Mouse (Mus musculus): Measurements from ENCODE around the gene Usp15.

The Usp15 gene

DNA sequence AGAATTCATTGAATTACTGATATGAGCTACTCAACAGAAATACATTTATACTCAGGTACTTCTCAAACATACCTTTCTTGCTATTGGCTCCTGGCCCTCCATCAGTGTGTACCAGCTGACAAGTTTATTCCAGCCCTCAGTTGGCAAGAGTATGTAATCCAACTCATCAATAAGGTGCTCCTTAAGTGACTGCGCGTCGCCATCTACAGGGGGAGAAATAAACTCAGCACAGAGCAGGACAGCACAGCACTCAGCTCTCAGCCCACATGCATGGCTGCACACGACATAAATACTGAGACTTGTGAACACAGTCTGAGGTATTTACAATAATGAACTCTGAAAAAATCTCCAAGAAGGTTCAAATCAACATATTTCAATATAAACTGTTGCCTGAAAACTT lies 21.0 kb downstream of the Usp15 start:
- DNase-seq (ENCODE audit: low spot score) = no peak

- no peak for DNase-seq (ENCODE audit: low spot score)
Observed at GRCm38 (mm10) chr10:123170898-123171297, 25.9 kb downstream of the Usp15 start.

GRCm38 (mm10) chr10:123165542-123165941 lies 31.3 kb downstream of the Usp15 start:
- no peak for DNase-seq (ENCODE audit: low spot score)

DNA sequence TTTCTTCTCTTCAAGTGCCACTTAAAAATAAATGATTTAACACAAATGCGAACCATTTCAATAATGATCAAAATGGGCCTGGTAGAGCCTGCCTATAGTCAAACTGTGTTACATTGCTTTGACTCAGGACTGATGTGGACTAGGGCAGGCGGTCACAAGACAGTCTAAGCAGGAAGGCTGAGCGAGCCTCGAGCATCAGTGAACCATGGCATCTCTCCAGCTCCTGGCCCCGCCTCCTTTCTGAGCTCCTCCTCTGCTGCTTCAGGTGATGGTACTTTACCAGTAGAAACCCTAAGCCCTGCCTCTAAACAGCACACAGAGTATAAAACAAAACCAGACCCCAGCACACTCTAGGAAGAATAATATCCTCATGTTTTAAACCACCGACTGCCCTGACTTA lies 36.3 kb downstream of the Usp15 start:
- DNase-seq (ENCODE audit: low spot score) = no peak

- DNase-seq (ENCODE audit: low spot score) = no peak
Observed at GRCm38 (mm10) chr10:123159316-123159715, 37.5 kb downstream of the Usp15 start.

- peak; percentile 56 for DNase-seq (ENCODE audit: low spot score)
Observed at GRCm38 (mm10) chr10:123156392-123156791, 40.4 kb downstream of the Usp15 start.

DNA sequence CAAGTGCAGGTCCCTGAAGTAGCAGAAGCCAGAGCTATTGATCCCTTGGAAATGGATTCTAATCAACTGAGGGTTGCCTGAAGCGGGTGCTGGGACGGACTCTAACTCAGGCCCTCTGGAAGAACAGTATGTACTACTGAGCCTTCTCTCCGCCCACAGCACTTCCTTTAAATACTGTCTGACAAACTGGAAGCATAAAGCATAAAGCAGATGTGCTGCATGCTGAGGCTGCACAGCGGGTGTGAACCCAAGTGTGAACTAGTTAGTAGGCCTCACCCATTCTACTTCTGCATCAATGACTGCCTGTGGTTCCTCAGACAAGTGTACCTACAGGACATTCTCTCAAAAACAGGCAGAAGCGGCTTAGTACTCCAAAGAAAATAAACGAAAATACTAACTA lies 41.0 kb downstream of the Usp15 start:
- no peak for DNase-seq (ENCODE audit: low spot score)

DNA sequence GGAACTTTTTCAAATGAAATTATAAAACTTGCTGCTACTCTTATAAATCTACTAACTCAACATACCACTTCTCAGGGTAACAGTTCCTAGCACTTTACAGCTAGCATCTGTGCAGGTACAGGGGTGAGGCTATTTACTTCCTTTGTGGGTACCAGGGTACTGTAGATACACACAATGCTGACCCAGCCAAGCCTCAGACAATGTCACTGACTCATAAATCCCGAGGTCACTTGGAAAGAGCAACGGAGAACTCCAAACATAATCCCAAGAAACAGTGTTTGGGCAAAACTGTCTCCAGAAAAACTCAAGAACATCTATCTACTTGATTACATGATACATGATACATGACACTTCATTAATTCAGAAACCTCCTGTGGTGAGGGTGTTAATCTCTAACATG lies 43.5 kb downstream of the Usp15 start:
- no peak for DNase-seq (ENCODE audit: low spot score)

DNA sequence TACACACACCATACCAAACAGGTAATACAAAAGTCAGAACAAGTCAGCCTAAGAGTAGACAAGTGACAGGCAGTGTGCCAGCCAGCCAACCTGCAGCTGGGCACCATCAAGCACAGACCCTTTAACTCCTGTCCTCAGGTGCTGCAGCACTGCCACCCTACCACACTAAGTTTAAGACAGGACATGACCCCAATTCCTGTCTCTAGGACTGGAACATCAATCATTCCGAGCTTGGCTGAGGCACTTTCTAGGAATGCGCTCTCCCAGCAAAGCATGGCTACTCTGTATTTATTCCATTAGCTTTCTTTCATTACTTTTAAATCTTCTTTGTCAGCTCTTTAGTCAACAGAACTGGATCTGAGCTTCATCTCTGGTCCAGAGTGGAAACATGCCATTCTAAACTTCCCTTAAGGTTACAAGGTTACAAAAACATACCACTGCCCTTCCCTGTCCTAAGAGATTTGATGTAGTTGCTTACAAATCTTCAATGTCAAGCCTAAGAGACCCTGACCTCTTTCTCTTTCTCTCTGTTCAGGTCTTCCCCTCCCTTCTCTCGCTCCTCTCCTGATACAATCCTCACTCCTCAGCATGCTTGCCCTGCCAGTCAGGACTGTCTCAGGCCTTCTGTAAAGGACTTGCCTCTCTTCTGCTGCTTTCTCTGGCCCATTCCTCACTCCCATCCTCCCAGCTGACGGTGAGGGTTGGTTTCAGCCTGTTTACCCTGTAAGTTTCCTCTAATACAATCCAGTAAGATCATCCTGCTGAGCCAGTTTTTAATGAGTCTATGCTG lies 48.6 kb downstream of the Usp15 start:
- DNase-seq (ENCODE audit: low spot score) = no peak

DNA sequence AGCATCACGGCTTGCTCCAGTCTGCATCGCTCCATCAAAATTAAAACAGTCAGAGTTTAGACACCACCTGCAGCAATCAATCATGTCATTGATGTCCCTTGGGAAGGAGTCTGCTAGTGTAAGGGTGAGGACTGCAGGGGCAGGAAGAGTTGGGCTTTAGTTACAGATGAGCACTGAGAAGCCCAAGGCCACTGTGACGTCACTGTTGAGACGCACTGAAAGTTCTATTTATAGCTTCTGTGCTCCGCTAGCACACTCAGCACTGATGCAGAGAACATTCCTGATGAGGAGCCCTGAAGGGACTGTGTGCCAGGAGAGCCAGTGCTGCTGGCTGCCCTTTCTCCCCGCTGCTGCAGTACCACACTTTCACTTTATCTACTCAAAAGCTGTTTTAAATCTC lies 49.6 kb downstream of the Usp15 start:
- peak; percentile 43 for DNase-seq (ENCODE audit: low spot score)

DNA sequence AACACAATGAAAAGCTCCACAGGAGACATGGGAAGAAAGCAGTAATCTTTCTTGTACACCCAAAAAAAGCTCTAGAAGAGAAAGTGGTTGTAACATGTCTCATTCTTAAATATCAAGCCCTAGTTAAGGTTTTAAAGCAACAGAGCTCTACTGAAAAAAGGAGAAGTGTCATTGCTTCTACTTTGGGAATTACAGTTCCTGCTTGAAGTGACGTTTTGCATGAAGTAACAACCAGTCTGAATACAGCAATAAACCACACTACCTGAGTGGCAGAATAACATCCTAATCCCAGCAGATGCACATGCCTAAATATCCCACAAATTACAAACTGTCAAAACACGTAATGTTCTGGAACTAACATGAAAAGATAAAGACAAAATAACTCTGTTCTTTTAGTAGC lies 50.4 kb downstream of the Usp15 start:
- no peak for DNase-seq (ENCODE audit: low spot score)

DNA sequence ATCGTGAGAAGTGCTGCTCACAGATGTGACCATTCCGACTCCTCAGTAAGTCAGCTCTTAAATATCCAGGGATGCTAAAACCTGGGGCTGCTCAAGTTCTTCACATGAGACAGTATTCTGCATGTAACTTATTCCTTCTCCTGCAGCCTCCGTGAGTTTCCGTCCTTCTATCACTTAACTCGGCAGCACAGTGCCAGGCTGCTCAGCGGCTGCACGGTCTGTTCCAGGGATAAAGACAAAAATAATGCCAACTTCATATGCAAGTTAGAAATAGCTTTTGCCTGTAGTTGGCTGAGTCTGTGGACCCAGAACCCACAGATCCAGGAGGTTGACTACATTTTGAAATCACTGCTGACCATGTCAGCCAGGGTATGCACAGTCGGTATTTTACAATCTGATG lies 52.5 kb downstream of the Usp15 start:
- no peak for DNase-seq (ENCODE audit: low spot score)

DNA sequence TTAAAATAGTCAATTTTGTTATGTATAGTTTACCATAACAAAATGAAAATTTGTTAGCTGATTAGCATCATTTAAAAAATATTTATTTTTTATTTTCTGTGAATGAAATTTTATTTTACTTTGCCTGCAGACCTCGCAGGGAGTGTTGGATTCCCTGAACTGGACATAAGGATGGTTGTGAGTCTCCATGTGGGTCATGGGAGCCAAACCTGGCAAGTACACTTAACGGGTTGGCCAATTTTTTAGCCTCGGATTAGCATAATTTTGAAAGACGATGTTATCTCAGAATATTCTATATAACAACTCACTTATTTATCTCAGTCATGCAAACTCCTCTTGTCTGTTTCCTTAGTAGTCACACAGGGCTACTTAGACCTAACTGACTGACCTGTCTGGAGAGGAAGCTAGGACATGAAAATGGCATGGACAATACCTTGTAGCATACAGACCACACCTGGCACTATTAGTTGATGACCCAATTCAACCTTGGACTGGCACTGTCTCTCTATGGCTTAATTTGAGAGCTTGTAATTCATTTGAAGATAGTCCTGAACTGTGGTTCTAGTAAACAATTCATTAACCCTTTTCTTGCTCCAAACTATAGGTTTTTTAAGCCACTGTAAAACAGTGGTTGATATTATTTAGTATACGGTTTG lies 54.3 kb downstream of the Usp15 start:
- DNase-seq (ENCODE audit: low spot score) = no peak

DNA sequence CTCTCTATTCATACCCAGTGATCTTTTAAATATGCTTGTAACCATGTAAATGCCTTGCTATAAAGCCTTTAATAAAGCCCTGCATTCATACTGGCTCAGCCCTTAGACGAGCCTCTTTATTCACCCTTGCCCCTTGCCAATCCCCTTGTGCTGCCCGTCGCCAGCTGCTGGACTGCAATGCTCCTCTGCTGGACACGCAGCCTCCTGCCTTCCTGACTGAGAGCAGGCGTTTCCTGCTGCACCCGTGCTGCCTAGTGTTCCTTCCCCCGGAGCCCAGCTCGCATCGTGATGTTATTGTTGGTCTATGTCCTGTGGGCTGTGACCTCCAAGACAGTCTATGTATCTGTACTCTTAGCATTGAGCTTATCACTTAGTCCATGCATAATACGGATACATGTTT lies 61.0 kb downstream of the Usp15 start:
- no peak for DNase-seq (ENCODE audit: low spot score)

DNA sequence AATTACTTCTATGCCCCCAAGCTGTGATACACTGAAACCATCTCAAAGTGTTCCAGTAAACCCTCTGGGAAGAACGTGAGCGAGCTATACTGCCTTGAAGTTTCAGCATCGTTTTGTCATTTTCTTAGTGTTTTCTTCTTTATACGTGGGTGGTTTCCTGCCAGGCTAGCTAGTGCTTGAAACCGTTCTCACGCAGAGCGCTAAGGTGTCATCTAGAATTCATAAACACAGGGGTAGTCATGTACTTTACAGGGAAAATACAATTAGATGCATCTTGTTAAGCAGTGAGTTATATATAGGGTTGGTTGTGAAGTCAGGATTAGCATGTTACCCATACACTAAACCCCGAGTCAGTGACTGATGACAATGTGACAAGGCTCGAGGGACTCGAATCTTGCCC lies 65.3 kb downstream of the Usp15 start:
- DNase-seq (ENCODE audit: low spot score) = no peak

GRCm38 (mm10) chr10:123120666-123121392 lies 76.0 kb downstream of the Usp15 start:
- DNase-seq (ENCODE audit: low spot score) = no peak

DNA sequence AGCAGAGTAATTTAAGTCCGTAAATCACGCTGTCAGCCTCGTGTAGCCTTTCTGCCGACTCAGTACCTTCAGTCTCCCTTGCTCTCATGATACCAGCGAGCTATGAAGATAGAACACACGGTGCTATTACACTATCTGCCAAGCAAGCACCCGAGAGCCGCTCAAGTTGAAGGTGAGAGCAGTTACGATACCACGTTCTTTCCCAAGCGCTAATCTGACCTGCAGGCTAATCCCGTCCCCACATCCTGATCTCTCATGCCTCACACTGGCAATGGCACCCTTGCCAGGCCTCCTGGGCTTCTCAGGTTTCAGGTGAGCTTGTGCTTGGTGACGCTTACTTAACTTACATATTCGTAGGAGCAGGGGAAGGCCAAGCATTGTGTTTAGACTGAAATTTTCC lies 79.9 kb downstream of the Usp15 start:
- DNase-seq (ENCODE audit: low spot score) = no peak

DNA sequence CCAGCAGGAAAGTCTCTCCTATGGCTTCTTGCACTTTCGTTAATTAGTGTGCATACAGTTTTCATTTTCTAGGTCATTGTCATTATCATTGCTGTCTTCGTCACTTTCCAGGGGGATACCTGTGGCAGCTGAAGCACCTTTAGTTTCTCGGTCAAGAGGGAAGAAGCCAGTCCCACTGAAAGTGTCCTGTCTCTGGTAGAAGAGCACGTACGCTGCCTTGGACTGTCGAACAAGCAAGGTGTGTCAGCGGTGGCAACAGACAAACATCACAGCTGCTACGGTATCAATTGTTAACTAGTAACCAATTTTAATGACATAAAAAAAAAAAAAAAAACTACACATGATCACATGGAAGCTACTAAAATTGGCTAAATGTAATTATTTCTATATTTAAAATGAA lies 83.3 kb downstream of the Usp15 start:
- no peak for DNase-seq (ENCODE audit: low spot score)

DNA sequence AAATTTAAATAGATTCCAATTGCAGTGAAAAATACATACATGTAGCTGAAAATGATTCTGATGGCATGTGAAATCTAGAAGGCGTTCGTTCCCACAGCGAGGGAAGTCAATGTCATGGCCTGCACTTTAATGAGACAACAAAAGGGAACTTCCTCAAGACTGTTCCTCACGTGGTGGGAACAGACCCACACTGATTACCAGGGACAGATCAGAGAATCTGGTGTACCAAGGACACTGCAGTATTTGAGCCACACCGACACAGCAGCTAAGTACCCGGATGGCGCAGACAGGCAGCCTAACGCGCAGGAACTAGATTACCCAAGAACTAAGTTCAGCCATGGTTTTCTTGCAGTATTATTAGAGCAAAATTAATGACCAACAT lies 84.0 kb downstream of the Usp15 start:
- DNase-seq (ENCODE audit: low spot score) = no peak

- DNase-seq (ENCODE audit: low spot score) = no peak
Observed at GRCm38 (mm10) chr10:123112056-123112786, 84.6 kb downstream of the Usp15 start.

GRCm38 (mm10) chr10:123110548-123110947 lies 86.2 kb downstream of the Usp15 start:
- no peak for DNase-seq (ENCODE audit: low spot score)

DNA sequence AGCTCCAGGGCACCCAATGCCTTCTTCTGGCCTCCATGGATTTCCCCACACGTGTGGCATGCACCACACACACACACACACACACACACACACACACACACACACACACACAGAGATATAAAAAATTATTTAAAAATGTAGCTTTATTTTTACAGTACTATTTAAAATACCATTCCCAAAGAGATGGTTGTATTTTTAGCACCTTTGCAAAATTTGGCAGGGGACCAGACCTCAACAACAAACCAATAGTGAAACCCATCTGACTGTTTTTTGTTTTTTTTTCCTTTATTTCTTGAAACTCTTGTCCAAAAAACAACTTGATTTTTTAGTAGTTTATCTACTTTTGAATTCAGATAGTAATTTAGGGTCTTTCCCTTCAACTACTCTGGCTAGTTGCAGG lies 88.3 kb downstream of the Usp15 start:
- DNase-seq (ENCODE audit: low spot score) = no peak

- DNase-seq (ENCODE audit: low spot score) = no peak
Observed at GRCm38 (mm10) chr10:123108121-123108520, 88.7 kb downstream of the Usp15 start.
